Mouse (Mus musculus): ENCODE results near the gene Prpf40b. TPM values are rescaled to one million over a fixed set of nuclear protein-coding genes. Genes with fewer than 3 reads are reported as not detected.
A peak's percentile ranks its signal among the peaks of the same experiment; 100 is the strongest.

The Prpf40b gene
- polyA plus RNA-seq, 1 experiment from 2014 or later: 62.2 TPM

DNA sequence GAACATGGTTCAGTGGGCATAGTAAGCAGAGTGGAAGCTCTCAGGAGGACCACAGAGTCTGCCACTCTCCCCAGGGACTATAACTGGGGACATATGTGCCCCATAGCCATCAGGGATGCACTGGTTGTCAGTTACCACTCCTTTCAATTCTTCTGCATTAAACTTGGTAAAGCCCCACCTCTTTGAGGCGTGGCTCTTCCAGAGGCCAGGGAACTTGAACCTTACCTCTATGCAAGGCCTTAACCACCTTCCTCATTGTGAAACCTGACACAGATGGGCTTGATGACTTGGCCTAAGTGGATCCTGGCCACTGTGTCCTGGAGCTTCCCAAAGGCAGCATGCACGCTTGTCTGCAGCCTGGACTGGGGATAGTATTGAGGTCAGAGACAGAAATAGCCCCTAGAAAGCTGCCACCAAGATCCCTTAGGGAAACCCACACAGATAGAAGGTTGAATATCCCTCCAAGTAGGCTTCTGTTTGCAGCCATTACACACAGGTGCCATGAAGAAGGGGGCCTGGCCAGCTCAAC is 40.3 kb upstream of the Prpf40b start:
- WGBS: 72% methylated on average over 2 of the region's 2 CpGs
- no peak overlapping the region for H3K4me3 ChIP-seq (ENCODE audit: low read length)
- no peak overlapping the region for H3K27ac ChIP-seq (ENCODE audit: low read length)

DNA sequence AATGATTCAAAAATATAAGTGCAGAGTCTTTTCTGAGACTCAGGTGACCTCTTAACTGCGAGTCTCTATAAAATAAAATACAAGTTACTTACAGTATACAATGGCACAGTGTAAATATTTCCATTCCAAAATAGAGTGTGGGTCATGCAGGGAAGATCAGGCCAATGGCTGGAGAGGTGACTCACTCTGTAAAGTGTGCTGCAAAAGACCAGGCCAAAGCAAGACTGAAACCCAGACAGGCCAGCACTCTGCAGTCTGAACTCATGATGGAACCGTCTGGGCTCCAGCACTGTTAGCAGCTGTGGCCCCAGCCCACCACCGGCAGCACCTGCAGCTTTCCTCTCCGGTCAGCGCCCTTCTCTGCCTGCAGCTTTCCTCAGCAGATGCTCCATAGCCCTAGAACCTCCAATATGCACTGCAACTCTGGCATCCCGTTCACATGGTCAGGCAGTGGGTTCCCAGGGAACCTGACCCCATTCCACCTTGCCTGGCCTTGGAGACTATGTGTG is 39.6 kb upstream of the Prpf40b start:
- Histone ChIP-seq H3K4me2 (replicated peaks; ENCODE audit: low read depth, low read length) (no peak overlapping the region), H3K27ac (ENCODE audit: low read length) (no peak overlapping the region), H3K9ac (replicated peaks; ENCODE audit: low read length) (no peak overlapping the region), H3K4me1 (ENCODE audit: insufficient read depth, low read length) (peaks cover 28% of the 10 kb centered on the region), H3K27me3 (ENCODE audit: insufficient read depth, low read length) (no peaks in the 10 kb centered on the region), H3K9me3 (ENCODE audit: low read length) (no peaks in the 10 kb centered on the region), H3K36me3 (ENCODE audit: insufficient read depth, low read length) (no peaks in the 10 kb centered on the region), H3K4me3 (ENCODE audit: low read length) (no peak overlapping the region)
- 92% methylated on average over 6 of the region's 6 CpGs for WGBS
- no peak for ATAC-seq (ENCODE audit: low FRiP score, low TSS enrichment)

More for the DNA sequence above, 40.3 kb upstream of the Prpf40b start:
- Histone ChIP-seq H3K9me3 (ENCODE audit: low read length) (no peaks in the 10 kb centered on the region), H3K9ac (replicated peaks; ENCODE audit: low read length) (no peak overlapping the region), H3K36me3 (ENCODE audit: insufficient read depth, low read length) (no peaks in the 10 kb centered on the region), H3K4me2 (replicated peaks; ENCODE audit: low read depth, low read length) (no peak overlapping the region), H3K27me3 (ENCODE audit: insufficient read depth, low read length) (no peaks in the 10 kb centered on the region), H3K4me1 (ENCODE audit: insufficient read depth, low read length) (peaks cover 30% of the 10 kb centered on the region)
- ATAC-seq (ENCODE audit: low FRiP score, low TSS enrichment): no peak

DNA sequence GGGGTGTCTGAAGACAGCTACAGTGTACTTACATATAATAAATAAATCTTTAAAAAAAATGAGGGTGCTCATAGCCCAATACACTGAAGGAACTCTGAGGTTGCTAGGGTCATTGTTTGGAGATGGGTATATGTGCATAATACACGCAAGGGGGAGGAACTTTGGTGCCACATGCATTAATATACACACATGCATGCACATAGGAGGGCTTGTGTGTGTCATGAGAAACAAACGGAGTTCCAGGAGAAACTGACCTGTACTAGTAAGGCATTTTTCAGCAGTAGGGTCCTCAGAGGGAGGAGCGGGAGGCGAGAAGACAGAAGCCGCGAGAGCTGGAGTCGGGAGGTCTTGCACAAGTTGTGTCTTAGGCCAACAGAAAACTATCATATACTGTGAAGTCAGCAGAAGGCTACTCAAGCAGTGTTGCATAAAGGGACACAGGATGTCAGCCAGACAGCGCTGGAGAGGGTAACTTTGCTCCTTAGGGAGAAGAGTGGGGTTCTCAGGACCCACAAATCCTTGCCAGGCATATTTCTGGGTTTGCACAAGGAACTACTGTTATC is 35.6 kb upstream of the Prpf40b start:
- H3K4me2 ChIP-seq (replicated peaks; ENCODE audit: low read depth, low read length): peak overlapping the region; percentile 58
- H3K4me1 ChIP-seq (ENCODE audit: insufficient read depth, low read length): peaks cover 21% of the 10 kb centered on the region
- peak overlapping the region; percentile 14; the same call in 1 of the 2 replicates for H3K4me3 ChIP-seq (ENCODE audit: low read length)
- H3K36me3 ChIP-seq (ENCODE audit: insufficient read depth, low read length): no peaks in the 10 kb centered on the region
- ATAC-seq (ENCODE audit: low FRiP score, low TSS enrichment): peak; percentile 72
- H3K27me3 ChIP-seq (ENCODE audit: insufficient read depth, low read length): no peaks in the 10 kb centered on the region
- 0 out of 2 replicates have a peak overlapping the region, but pooled peaks have one; percentile 41 for H3K9ac ChIP-seq (replicated peaks; ENCODE audit: low read length)
- H3K9me3 ChIP-seq (ENCODE audit: low read length): no peaks in the 10 kb centered on the region
- H3K27ac ChIP-seq (ENCODE audit: low read length): peak overlapping the region; percentile 39
- WGBS: 54% methylated on average over 8 of the region's 8 CpGs

DNA sequence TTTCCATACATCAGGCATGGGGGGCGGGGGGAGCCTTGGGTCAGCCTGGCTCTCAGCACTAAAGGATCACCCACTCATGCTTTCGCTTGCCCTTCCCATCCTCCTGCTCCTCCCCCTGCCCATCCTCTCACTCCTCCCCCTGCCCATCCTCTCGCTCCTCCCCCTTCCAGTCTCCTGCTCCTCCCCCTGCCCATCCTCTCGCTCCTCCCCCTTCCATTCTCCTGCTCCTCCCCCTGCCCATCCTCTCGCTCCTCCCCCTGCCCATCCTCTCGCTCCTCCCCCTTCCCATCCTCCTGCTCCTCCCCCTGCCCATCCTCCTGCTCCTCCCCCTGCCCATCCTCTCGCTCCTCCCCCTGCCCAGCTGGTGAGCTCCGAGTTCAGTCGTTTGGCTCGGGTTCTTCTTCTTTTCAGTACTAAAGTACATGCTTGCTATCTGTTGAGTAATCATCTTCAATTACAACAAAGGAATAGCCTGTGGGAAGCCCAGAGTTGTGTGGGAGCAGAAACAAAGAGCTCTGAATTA is 35.1 kb upstream of the Prpf40b start:
- H3K9me3 ChIP-seq (ENCODE audit: low read length): no peaks in the 10 kb centered on the region
- no peaks in the 10 kb centered on the region for H3K36me3 ChIP-seq (ENCODE audit: insufficient read depth, low read length)
- H3K9ac ChIP-seq (replicated peaks; ENCODE audit: low read length): peak overlapping the region; percentile 41; the same call in 1 of the 2 replicates
- WGBS: 1% methylated on average over 8 of the region's 10 CpGs
- H3K4me3 ChIP-seq (ENCODE audit: low read length): peak overlapping the region; percentile 29
- peaks cover 21% of the 10 kb centered on the region for H3K4me1 ChIP-seq (ENCODE audit: insufficient read depth, low read length)
- ATAC-seq (ENCODE audit: low FRiP score, low TSS enrichment): peak; percentile 82
- H3K27ac ChIP-seq (ENCODE audit: low read length): peak overlapping the region; percentile 39
- peak overlapping the region; percentile 58 for H3K4me2 ChIP-seq (replicated peaks; ENCODE audit: low read depth, low read length)
- no peaks in the 10 kb centered on the region for H3K27me3 ChIP-seq (ENCODE audit: insufficient read depth, low read length)

DNA sequence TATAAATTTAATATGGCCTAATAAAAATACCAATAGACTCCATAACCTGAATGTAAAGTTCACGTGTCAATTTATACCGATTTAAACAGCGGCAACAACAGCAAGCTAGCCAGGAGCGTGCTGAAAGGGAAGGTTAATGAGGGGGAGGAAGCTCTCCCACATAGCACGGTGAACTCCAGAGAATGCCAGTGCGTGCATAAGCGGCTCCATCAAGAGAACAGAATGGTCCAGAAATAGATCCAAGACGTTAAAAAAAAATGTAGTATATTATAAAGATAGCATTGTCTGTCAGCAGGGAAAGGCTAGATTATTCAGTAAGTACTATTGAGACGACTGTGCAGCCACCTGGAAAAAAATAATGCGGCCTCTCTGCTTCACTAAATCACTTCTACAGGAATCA is 32.2 kb upstream of the Prpf40b start:
- Histone ChIP-seq H3K27ac (ENCODE audit: low read length) (no peak overlapping the region), H3K36me3 (ENCODE audit: insufficient read depth, low read length) (no peaks in the 10 kb centered on the region), H3K4me1 (ENCODE audit: insufficient read depth, low read length) (peaks cover 15% of the 10 kb centered on the region), H3K4me3 (ENCODE audit: low read length) (no peak overlapping the region), H3K4me2 (replicated peaks; ENCODE audit: low read depth, low read length) (no peak overlapping the region), H3K9me3 (ENCODE audit: low read length) (no peaks in the 10 kb centered on the region), H3K27me3 (ENCODE audit: insufficient read depth, low read length) (no peaks in the 10 kb centered on the region), H3K9ac (replicated peaks; ENCODE audit: low read length) (no peak overlapping the region)
- no peak for ATAC-seq (ENCODE audit: low FRiP score, low TSS enrichment)
- WGBS: 11% methylated on average over 10 of the region's 10 CpGs

- no peaks in the 10 kb centered on the region for H3K36me3 ChIP-seq (ENCODE audit: insufficient read depth, low read length)
- no peaks in the 10 kb centered on the region for H3K27me3 ChIP-seq (ENCODE audit: insufficient read depth, low read length)
- no peaks in the 10 kb centered on the region for H3K9me3 ChIP-seq (ENCODE audit: low read length)
- ATAC-seq (ENCODE audit: low FRiP score, low TSS enrichment): no peak
- H3K4me1 ChIP-seq (ENCODE audit: insufficient read depth, low read length): peaks cover 12% of the 10 kb centered on the region
- WGBS: 79% methylated on average over 2 of the region's 2 CpGs
- no peak overlapping the region for H3K4me3 ChIP-seq (ENCODE audit: low read length)
- no peak overlapping the region for H3K9ac ChIP-seq (replicated peaks; ENCODE audit: low read length)
- no peak overlapping the region for H3K27ac ChIP-seq (ENCODE audit: low read length)
- H3K4me2 ChIP-seq (replicated peaks; ENCODE audit: low read depth, low read length): no peak overlapping the region
These were observed 30.5 kb upstream of the Prpf40b start for GRCm38 (mm10) chr15:99264363-99264762.

DNA sequence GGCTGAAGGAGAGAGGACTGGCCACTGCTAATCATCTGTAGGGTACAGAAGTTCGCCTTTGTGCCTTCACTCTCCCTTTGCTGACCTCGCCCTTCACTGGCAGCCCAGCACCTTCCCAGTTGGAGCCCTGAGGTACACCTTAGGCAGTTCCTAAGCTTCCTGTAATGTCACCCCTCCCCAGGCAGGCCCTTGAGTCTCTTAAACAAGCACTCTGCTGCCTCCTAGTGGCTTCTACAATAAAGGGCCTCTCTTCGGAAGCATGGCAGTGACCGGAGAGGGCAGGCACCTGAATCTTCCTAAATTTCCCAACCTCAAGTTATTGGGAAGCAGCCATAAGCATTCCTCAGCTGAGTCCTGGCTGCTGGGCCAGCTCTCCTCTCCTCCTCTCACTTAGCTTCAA is 29.2 kb upstream of the Prpf40b start:
- Histone ChIP-seq H3K4me3 (ENCODE audit: low read length) (no peak overlapping the region), H3K9ac (replicated peaks; ENCODE audit: low read length) (no peak overlapping the region), H3K27ac (ENCODE audit: low read length) (no peak overlapping the region), H3K4me2 (replicated peaks; ENCODE audit: low read depth, low read length) (no peak overlapping the region), H3K36me3 (ENCODE audit: insufficient read depth, low read length) (no peaks in the 10 kb centered on the region), H3K9me3 (ENCODE audit: low read length) (no peaks in the 10 kb centered on the region), H3K27me3 (ENCODE audit: insufficient read depth, low read length) (no peaks in the 10 kb centered on the region), H3K4me1 (ENCODE audit: insufficient read depth, low read length) (peaks cover 4% of the 10 kb centered on the region; the same call in 1 of the 2 replicates)
- peak; percentile 57; the same call in 1 of the 2 replicates for ATAC-seq (ENCODE audit: low FRiP score, low TSS enrichment)
- WGBS: 19% methylated on average over 4 of the region's 4 CpGs

GRCm38 (mm10) chr15:99276095-99276494 is 18.8 kb upstream of the Prpf40b start:
- Histone ChIP-seq H3K27me3 (ENCODE audit: insufficient read depth, low read length) (no peaks in the 10 kb centered on the region), H3K36me3 (ENCODE audit: insufficient read depth, low read length) (no peaks in the 10 kb centered on the region), H3K4me3 (ENCODE audit: low read length) (no peak overlapping the region), H3K27ac (ENCODE audit: low read length) (no peak overlapping the region), H3K4me1 (ENCODE audit: insufficient read depth, low read length) (no peaks in the 10 kb centered on the region), H3K9ac (replicated peaks; ENCODE audit: low read length) (no peak overlapping the region), H3K9me3 (ENCODE audit: low read length) (no peaks in the 10 kb centered on the region), H3K4me2 (replicated peaks; ENCODE audit: low read depth, low read length) (no peak overlapping the region)
- WGBS: 79% methylated on average over 8 of the region's 8 CpGs
- no peak for ATAC-seq (ENCODE audit: low FRiP score, low TSS enrichment)

- ATAC-seq (ENCODE audit: low FRiP score, low TSS enrichment): no peak
- WGBS: 77% methylated on average over 7 of the region's 7 CpGs
These were observed 16.6 kb upstream of the Prpf40b start for GRCm38 (mm10) chr15:99278271-99278670.

DNA sequence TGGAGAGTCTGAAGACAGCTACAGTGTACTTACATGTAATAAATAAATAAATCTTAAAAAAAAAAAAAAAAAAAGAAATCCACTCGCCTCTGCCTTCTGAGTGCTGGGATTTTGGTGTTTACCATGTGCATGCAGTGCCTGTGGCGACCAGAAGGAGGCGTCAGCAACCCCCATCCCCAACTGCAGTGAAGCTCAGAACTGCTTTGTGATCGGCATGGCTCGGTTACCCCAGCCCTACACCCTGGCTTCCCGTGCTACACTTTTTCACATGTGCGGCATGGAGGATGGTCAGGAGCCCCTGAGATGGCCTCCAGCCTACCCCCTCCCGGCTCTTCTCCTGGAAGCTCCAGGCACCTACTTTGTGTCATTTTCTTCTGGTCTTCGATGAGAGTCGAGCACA is 11.4 kb upstream of the Prpf40b start:
- ATAC-seq (ENCODE audit: low FRiP score, low TSS enrichment): no peak
- Histone ChIP-seq H3K9me3 (ENCODE audit: low read length) (no peaks in the 10 kb centered on the region), H3K27me3 (ENCODE audit: insufficient read depth, low read length) (no peaks in the 10 kb centered on the region), H3K27ac (ENCODE audit: low read length) (no peak overlapping the region), H3K4me2 (replicated peaks; ENCODE audit: low read depth, low read length) (no peak overlapping the region), H3K4me1 (ENCODE audit: insufficient read depth, low read length) (peaks cover 4% of the 10 kb centered on the region; the same call in 1 of the 2 replicates), H3K4me3 (ENCODE audit: low read length) (no peak overlapping the region), H3K9ac (replicated peaks; ENCODE audit: low read length) (no peak overlapping the region), H3K36me3 (ENCODE audit: insufficient read depth, low read length) (no peaks in the 10 kb centered on the region)
- 73% methylated on average over 10 of the region's 10 CpGs for WGBS

More at GRCm38 (mm10) chr15:99278271-99278670, 16.6 kb upstream of the Prpf40b start:
- Histone ChIP-seq H3K4me1 (ENCODE audit: insufficient read depth, low read length) (no peaks in the 10 kb centered on the region), H3K4me2 (replicated peaks; ENCODE audit: low read depth, low read length) (no peak overlapping the region), H3K9me3 (ENCODE audit: low read length) (no peaks in the 10 kb centered on the region), H3K4me3 (ENCODE audit: low read length) (no peak overlapping the region), H3K9ac (replicated peaks; ENCODE audit: low read length) (no peak overlapping the region), H3K36me3 (ENCODE audit: insufficient read depth, low read length) (no peaks in the 10 kb centered on the region), H3K27ac (ENCODE audit: low read length) (no peak overlapping the region), H3K27me3 (ENCODE audit: insufficient read depth, low read length) (no peaks in the 10 kb centered on the region)

All from kidney, embryonic 16.5 days (tissue).